Mouse (Mus musculus): ENCODE results near the gene Tmem182. TPM values are rescaled to one million over a fixed set of nuclear protein-coding genes. Genes with fewer than 3 reads are reported as not detected.

Gene Tmem182
- polyA plus RNA-seq (2014; fragmentation: Nextera tagmentation; extraction: Ambion mirVana), result 17.7 and 18.9 TPM in 2 replicates

DNA sequence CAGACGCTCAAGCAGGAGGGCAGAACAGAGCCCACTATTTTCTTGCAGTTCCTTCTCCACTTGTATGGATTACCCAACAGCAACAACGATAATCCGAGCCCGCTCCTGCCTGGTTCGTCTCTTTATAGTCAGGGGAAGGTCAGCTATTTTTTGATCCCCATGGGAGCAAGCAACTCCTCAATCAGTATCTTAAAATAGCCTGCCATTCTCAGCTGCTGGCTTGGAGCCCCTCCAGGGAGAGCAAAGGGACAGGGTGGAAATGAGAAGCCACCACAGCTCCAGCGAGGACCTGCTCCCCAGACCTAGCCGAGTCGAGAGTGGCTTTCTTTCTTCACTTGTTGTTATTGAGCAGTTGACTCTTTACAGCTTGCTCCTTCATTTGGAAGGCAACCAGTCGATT, at the start of gene Tmem182:
Tmem182 (plus strand) TSS at position 251 of the 400 bp plus-strand sequence.
- Histone ChIP-seq H3K9ac (ENCODE audit: low read depth, low read length) (no peak within 1 kb of the TSS), H3K9me3 (replicated peaks; ENCODE audit: control insufficient read depth, low read length) (no peaks in the 10 kb centered on the region), H3K27me3 (ENCODE audit: control insufficient read depth, insufficient read depth, low read length) (no peaks in the 10 kb centered on the region), H3K4me3 (ENCODE audit: low read depth, low read length) (no peak within 1 kb of the TSS), H3K27ac (ENCODE audit: low read depth, low read length) (peak within 1 kb of the TSS; percentile 57), H3K36me3 (ENCODE audit: control insufficient read depth, insufficient read depth, low read length) (no peaks in the 10 kb centered on the region), H3K4me2 (peak within 1 kb of the TSS; percentile 36), H3K4me1 (ENCODE audit: control insufficient read depth, insufficient read depth, low read length) (peaks cover 7% of the 10 kb centered on the region; the same call in 1 of the 2 replicates)
- ATAC-seq (replicated peaks; ENCODE audit: insufficient number of reproducible peaks, low FRiP score, low TSS enrichment), result no peak
- 33% methylated on average over 9 of the region's 9 CpGs for WGBS (ENCODE audit: insufficient replicate concordance)

DNA sequence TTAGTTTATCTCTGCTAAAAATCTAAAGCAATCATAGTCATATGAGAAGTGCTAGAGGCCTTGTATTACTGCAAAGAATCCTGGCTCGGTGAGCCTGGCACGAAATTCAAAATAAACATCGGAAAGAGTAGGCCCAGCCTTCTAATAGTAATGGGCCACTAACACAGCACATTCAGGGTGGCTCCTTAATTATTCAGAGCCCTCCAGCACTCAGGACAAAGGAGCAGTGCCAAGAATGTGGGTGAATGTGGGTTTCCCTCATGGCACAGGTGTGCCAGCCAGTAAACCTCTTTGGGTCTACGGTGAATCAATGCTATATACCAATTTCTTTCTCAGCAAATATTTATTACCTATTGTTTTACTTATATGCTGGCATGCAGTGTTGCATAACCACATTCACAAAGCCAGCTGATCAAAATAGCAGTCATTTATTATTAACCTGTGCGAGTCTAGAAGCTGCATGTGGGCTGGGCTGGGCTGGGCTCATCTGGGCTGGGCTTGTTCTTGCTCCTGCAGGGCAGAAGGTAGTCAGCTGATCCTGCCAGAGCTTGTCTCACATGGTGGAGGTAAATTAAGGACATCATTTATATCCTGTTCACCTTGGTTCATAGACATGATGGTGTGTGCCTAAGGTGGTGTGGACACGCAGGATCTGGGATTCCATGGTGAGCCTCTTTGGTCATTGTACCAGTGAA, 45.5 kb upstream of the Tmem182 start:
- Histone ChIP-seq H3K4me3 (ENCODE audit: low read depth, low read length) (no peak overlapping the region), H3K9me3 (replicated peaks; ENCODE audit: control insufficient read depth, low read length) (no peaks in the 10 kb centered on the region), H3K9ac (ENCODE audit: low read depth, low read length) (no peak overlapping the region), H3K4me2 (no peak overlapping the region), H3K27ac (ENCODE audit: low read depth, low read length) (no peak overlapping the region), H3K4me1 (ENCODE audit: control insufficient read depth, insufficient read depth, low read length) (no peaks in the 10 kb centered on the region), H3K36me3 (ENCODE audit: control insufficient read depth, insufficient read depth, low read length) (no peaks in the 10 kb centered on the region), H3K27me3 (ENCODE audit: control insufficient read depth, insufficient read depth, low read length) (no peaks in the 10 kb centered on the region)
- ATAC-seq (replicated peaks; ENCODE audit: insufficient number of reproducible peaks, low FRiP score, low TSS enrichment), result no peak
- WGBS (ENCODE audit: insufficient replicate concordance), result 83% methylated on average over 6 of the region's 6 CpGs

DNA sequence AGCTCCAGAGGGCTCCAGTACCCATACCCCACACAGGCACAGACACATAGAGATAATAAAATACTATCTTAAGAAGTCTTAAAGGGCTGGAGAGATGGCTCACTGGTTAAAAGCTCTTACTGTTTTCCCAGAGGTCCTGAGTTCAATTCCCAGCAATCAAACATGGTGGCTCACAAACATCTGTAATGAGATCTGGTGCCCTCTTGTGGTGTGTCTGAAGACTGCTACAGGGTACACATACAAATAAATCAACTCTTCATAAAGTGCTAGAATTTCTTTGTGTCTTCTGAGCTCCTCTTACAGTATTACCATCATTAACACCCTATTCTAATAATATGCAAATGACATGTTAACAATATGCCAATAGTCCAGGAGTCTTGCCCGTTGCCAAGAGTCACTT, 41.4 kb upstream of the Tmem182 start:
- H3K36me3 ChIP-seq (ENCODE audit: control insufficient read depth, insufficient read depth, low read length), result no peaks in the 10 kb centered on the region
- H3K4me2 ChIP-seq, result no peak overlapping the region
- H3K9me3 ChIP-seq (replicated peaks; ENCODE audit: control insufficient read depth, low read length), result no peaks in the 10 kb centered on the region
- 82% methylated on average over 1 of the region's 1 CpGs for WGBS (ENCODE audit: insufficient replicate concordance)
- no peak overlapping the region for H3K9ac ChIP-seq (ENCODE audit: low read depth, low read length)
- ATAC-seq (replicated peaks; ENCODE audit: insufficient number of reproducible peaks, low FRiP score, low TSS enrichment), result no peak
- H3K27ac ChIP-seq (ENCODE audit: low read depth, low read length), result no peak overlapping the region
- H3K27me3 ChIP-seq (ENCODE audit: control insufficient read depth, insufficient read depth, low read length), result no peaks in the 10 kb centered on the region
- H3K4me1 ChIP-seq (ENCODE audit: control insufficient read depth, insufficient read depth, low read length), result no peaks in the 10 kb centered on the region
- no peak overlapping the region for H3K4me3 ChIP-seq (ENCODE audit: low read depth, low read length)

DNA sequence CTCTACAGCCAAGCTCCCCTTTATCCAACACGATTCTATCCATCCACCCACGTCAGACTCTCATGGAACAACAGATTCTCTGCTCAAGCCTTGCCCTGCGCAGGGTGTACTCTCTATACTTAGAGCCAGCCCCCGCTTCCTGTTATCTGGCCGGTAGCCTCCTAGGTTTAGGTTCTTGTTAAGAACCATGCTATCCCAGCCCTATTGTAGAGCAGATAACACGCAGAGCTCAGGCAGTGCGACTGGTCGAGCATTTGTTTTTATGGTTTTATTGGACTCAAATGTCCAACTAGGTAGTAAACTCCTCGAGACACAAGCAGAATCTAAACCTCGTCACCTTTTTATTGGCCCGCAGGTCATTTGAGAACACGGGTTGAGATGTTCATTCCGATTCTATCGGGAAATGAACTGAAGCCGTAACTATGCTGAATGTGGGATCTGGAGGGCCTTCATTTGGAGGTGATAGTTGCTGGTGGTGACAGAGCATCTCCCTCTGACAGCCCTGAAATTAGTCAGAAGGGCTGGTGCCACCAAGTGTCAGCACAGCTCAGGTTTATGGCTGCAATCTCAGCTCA, 40.6 kb upstream of the Tmem182 start:
- WGBS (ENCODE audit: insufficient replicate concordance), result 76% methylated on average over 15 of the region's 15 CpGs
- H3K27me3 ChIP-seq (ENCODE audit: control insufficient read depth, insufficient read depth, low read length), result no peaks in the 10 kb centered on the region
- no peaks in the 10 kb centered on the region for H3K4me1 ChIP-seq (ENCODE audit: control insufficient read depth, insufficient read depth, low read length)
- H3K4me3 ChIP-seq (ENCODE audit: low read depth, low read length), result no peak overlapping the region
- no peak overlapping the region for H3K27ac ChIP-seq (ENCODE audit: low read depth, low read length)
- H3K4me2 ChIP-seq, result no peak overlapping the region
- no peaks in the 10 kb centered on the region for H3K9me3 ChIP-seq (replicated peaks; ENCODE audit: control insufficient read depth, low read length)
- H3K36me3 ChIP-seq (ENCODE audit: control insufficient read depth, insufficient read depth, low read length), result no peaks in the 10 kb centered on the region
- no peak for ATAC-seq (replicated peaks; ENCODE audit: insufficient number of reproducible peaks, low FRiP score, low TSS enrichment)
- H3K9ac ChIP-seq (ENCODE audit: low read depth, low read length), result no peak overlapping the region

DNA sequence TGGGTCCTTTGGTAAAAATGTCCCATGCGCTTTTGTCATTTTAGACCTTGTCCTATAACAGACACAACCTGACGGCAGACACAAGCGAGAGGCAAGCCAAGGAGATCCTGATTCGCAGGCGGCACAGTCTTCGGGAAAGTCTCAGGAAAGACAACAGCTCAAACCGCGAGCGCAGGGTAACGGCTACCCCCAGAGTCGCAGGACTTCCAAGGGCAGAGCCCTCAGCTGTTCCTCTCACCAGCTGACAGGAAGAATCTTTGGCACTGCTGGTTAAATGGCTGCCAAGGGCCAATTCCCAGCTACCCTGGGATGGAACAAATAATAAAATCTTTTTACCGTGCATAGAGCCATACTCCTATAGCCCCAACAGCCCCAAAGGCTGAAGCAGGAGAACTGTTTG, 39.9 kb upstream of the Tmem182 start:
- Histone ChIP-seq H3K36me3 (ENCODE audit: control insufficient read depth, insufficient read depth, low read length) (no peaks in the 10 kb centered on the region), H3K4me3 (ENCODE audit: low read depth, low read length) (no peak overlapping the region), H3K9ac (ENCODE audit: low read depth, low read length) (no peak overlapping the region), H3K27ac (ENCODE audit: low read depth, low read length) (no peak overlapping the region), H3K4me2 (no peak overlapping the region), H3K27me3 (ENCODE audit: control insufficient read depth, insufficient read depth, low read length) (no peaks in the 10 kb centered on the region), H3K4me1 (ENCODE audit: control insufficient read depth, insufficient read depth, low read length) (no peaks in the 10 kb centered on the region), H3K9me3 (replicated peaks; ENCODE audit: control insufficient read depth, low read length) (no peaks in the 10 kb centered on the region)
- WGBS (ENCODE audit: insufficient replicate concordance), result 84% methylated on average over 12 of the region's 12 CpGs
- ATAC-seq (replicated peaks; ENCODE audit: insufficient number of reproducible peaks, low FRiP score, low TSS enrichment), result no peak

DNA sequence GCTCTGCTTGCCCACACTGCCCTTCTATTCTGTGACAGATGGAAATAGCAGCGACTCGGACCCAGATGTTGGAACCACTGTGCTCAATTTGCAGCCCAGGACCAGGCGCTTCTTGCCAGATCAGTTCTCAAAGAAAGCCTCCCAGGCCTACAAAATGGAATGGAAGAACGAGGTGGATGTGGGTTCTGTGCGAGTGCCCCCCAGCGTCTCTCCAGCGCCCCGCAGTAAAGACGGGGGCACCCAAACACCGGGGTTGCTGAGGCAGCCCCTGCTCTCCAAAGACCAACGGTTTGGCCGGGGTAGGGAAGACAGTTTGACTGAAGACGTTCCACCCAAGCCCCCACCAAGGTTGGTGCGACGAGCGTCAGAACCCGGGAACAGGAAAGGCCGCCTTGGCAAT, 37.8 kb upstream of the Tmem182 start:
- Histone ChIP-seq H3K4me1 (ENCODE audit: control insufficient read depth, insufficient read depth, low read length) (no peaks in the 10 kb centered on the region), H3K4me3 (ENCODE audit: low read depth, low read length) (no peak overlapping the region), H3K36me3 (ENCODE audit: control insufficient read depth, insufficient read depth, low read length) (no peaks in the 10 kb centered on the region), H3K27me3 (ENCODE audit: control insufficient read depth, insufficient read depth, low read length) (no peaks in the 10 kb centered on the region), H3K9ac (ENCODE audit: low read depth, low read length) (no peak overlapping the region), H3K9me3 (replicated peaks; ENCODE audit: control insufficient read depth, low read length) (no peaks in the 10 kb centered on the region), H3K27ac (ENCODE audit: low read depth, low read length) (no peak overlapping the region), H3K4me2 (no peak overlapping the region)
- no peak for ATAC-seq (replicated peaks; ENCODE audit: insufficient number of reproducible peaks, low FRiP score, low TSS enrichment)
- 76% methylated on average over 18 of the region's 18 CpGs for WGBS (ENCODE audit: insufficient replicate concordance)

DNA sequence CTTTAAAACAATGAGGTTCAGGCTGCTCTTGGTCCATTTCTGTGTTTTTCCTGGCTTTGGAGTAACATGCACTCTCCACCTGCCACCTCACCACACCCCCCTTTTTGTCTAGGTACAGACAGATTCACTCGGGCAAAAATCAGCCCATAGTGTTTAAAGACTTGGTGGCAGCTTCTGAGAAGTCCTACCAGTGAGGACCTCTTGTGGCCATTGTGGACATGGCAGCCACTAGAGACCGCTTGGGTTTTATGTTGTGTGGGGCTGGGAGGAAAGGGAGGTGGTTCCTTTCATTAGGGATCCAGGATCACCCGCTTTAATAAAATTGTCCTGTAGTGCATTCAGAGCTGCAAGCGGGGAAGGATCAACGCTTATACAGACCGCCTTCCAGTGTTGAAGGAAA, 36.8 kb upstream of the Tmem182 start:
- Histone ChIP-seq H3K4me1 (ENCODE audit: control insufficient read depth, insufficient read depth, low read length) (no peaks in the 10 kb centered on the region), H3K4me2 (no peak overlapping the region), H3K9ac (ENCODE audit: low read depth, low read length) (no peak overlapping the region), H3K27ac (ENCODE audit: low read depth, low read length) (no peak overlapping the region), H3K27me3 (ENCODE audit: control insufficient read depth, insufficient read depth, low read length) (no peaks in the 10 kb centered on the region), H3K9me3 (replicated peaks; ENCODE audit: control insufficient read depth, low read length) (no peaks in the 10 kb centered on the region), H3K4me3 (ENCODE audit: low read depth, low read length) (no peak overlapping the region), H3K36me3 (ENCODE audit: control insufficient read depth, insufficient read depth, low read length) (no peaks in the 10 kb centered on the region)
- no peak for ATAC-seq (replicated peaks; ENCODE audit: insufficient number of reproducible peaks, low FRiP score, low TSS enrichment)
- 25% methylated on average over 6 of the region's 6 CpGs for WGBS (ENCODE audit: insufficient replicate concordance)

DNA sequence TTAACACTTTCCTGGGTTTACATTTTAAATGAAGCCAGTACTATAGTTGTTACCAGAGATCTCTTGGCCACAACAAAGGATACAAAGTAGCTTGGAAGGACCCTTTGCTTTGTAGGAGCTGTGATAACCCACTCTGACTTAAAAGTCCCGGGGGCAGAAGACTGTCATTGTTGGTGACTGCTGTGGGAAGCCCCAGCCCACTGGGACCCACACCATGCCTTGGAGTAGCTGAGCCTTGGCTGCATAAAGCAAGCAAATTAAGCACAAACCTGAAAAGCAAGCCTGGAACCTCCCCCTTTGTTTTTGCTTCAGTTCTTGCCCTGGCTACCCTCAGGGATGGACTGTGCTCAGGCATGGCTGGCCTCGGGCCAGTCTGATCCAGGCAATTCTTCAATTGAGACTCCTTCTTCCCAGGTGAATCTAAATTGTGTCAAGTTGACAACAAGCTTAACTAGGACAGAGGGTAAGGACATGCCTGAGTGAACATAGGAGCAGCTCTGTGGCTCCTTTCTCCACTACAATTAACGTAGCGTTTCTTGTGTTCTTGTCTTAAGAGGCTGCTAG, 36.0 kb upstream of the Tmem182 start:
- 75% methylated on average over 4 of the region's 4 CpGs for WGBS (ENCODE audit: insufficient replicate concordance)
- H3K4me2 ChIP-seq, result no peak overlapping the region
- no peaks in the 10 kb centered on the region for H3K4me1 ChIP-seq (ENCODE audit: control insufficient read depth, insufficient read depth, low read length)
- H3K27ac ChIP-seq (ENCODE audit: low read depth, low read length), result no peak overlapping the region
- H3K4me3 ChIP-seq (ENCODE audit: low read depth, low read length), result no peak overlapping the region
- H3K9me3 ChIP-seq (replicated peaks; ENCODE audit: control insufficient read depth, low read length), result no peaks in the 10 kb centered on the region
- ATAC-seq (replicated peaks; ENCODE audit: insufficient number of reproducible peaks, low FRiP score, low TSS enrichment), result no peak
- H3K27me3 ChIP-seq (ENCODE audit: control insufficient read depth, insufficient read depth, low read length), result no peaks in the 10 kb centered on the region
- no peak overlapping the region for H3K9ac ChIP-seq (ENCODE audit: low read depth, low read length)
- no peaks in the 10 kb centered on the region for H3K36me3 ChIP-seq (ENCODE audit: control insufficient read depth, insufficient read depth, low read length)
